Mouse (Mus musculus): ENCODE results near the gene Chmp2a. TPM values are rescaled to one million over a fixed set of nuclear protein-coding genes. Genes with fewer than 3 reads are reported as not detected.

The Chmp2a gene
- polyA plus RNA-seq, 1 experiment from 2014 or later, result 171 TPM

DNA sequence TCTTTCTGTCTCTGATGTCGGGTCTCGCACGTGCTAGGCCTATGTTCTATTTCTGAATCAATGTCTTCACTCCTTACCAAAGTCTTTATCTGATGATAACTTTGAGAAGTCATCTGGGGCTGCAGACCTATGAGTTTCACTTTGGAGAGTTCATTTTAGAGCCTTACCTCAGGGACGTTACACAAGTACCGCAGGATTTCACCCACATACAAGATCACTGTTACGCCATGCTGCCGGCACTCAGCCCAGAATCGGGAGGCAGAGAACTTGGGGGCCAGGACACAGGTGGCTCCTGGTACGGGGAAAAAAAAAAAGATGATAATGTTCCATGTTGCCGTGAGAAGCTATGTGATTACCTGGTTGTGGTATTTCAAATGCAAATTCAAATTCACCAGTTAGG, 41.5 kb downstream of the Chmp2a start:
- H3K9me3 ChIP-seq, result no peaks in the 10 kb centered on the region
- H3K27me3 ChIP-seq, result no peaks in the 10 kb centered on the region
- H3K36me3 ChIP-seq, result no peaks in the 10 kb centered on the region
- WGBS, result 93% methylated on average over 10 of the region's 10 CpGs
- no peak overlapping the region for H3K9ac ChIP-seq
- ATAC-seq (ENCODE audit: low FRiP score, low read depth), result no peak
- no peaks in the 10 kb centered on the region for H3K4me1 ChIP-seq (replicated peaks)
- no peak overlapping the region for H3K4me3 ChIP-seq
- no peak overlapping the region for H3K27ac ChIP-seq (replicated peaks)
- H3K4me2 ChIP-seq, result no peak overlapping the region

DNA sequence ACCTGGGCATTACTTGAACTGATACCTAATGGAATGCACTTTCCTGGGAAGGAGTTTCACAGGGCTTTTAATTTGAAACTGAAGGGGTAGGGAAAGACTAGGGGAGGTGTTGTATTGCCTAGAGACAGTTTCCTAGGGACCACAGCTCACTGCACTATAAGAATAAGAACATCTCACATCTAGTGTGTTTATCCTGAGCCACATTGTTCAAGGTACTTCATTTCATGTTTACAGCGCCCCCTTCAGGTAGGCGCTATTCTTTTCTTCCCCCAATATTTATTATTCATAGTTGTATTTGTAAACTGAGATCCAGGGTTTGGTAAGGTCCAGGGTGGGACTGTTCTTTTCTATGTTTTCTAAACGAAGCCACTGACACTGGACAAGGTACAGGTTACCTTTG, 42.4 kb downstream of the Chmp2a start:
- 5% methylated on average over 3 of the region's 3 CpGs for WGBS
- Histone ChIP-seq H3K4me2 (no peak overlapping the region), H3K4me3 (no peak overlapping the region), H3K36me3 (no peaks in the 10 kb centered on the region), H3K27ac (replicated peaks) (no peak overlapping the region), H3K4me1 (replicated peaks) (no peaks in the 10 kb centered on the region), H3K27me3 (no peaks in the 10 kb centered on the region), H3K9me3 (no peaks in the 10 kb centered on the region), H3K9ac (no peak overlapping the region)
- ATAC-seq (ENCODE audit: low FRiP score, low read depth), result no peak

DNA sequence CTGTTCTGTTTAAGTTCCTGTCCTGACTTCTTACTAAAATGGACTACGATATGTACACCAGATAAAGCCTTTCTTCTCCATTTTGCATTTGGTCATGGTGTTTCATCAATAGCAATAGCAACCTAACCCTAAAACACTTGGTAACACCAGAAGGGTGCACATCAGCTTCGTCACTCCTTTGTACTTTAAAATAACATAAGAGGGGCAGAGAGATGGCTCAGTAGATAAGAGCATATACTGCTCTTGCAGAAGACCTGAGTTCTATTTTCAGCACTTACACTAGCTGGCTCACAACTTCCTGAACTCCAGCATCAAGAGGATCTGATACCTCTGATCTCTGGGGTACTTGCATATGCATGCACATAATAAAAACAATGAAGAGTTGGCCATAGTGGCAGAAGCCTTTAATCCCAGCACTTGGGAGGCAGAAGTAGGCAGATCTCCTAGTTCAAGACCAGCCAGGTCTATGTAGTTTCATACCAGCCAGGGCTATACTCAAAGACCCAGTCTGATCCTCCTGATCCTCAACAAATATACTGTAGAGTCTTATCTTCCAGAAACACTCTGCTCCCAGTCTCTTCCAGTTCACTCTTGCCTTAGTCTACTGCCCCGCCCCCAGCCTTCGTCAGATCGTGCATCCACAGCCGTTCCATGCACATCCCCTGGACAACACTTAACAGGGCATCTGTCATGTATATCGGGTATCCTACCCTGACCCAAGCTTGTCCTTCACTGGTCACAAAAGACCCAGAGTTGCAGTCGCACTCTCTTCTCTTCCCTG, 47.0 kb downstream of the Chmp2a start:
- ATAC-seq (ENCODE audit: low FRiP score, low read depth), result no peak

GRCm38 (mm10) chr7:12986906-12987305, 47.7 kb downstream of the Chmp2a start:
- Histone ChIP-seq H3K9me3 (no peaks in the 10 kb centered on the region), H3K4me1 (replicated peaks) (no peaks in the 10 kb centered on the region), H3K27ac (replicated peaks) (no peak overlapping the region), H3K9ac (no peak overlapping the region), H3K4me3 (no peak overlapping the region), H3K27me3 (no peaks in the 10 kb centered on the region), H3K36me3 (no peaks in the 10 kb centered on the region; the same call in 1 of the 2 replicates), H3K4me2 (no peak overlapping the region)
- 86% methylated on average over 8 of the region's 8 CpGs for WGBS
- ATAC-seq (ENCODE audit: low FRiP score, low read depth), result no peak

More for the DNA sequence above, 47.0 kb downstream of the Chmp2a start:
- Histone ChIP-seq H3K27ac (replicated peaks) (no peak overlapping the region), H3K9me3 (no peaks in the 10 kb centered on the region), H3K4me3 (no peak overlapping the region), H3K4me1 (replicated peaks) (no peaks in the 10 kb centered on the region), H3K27me3 (no peaks in the 10 kb centered on the region), H3K36me3 (no peaks in the 10 kb centered on the region), H3K4me2 (no peak overlapping the region), H3K9ac (no peak overlapping the region)
- WGBS, result 87% methylated on average over 8 of the region's 8 CpGs

DNA sequence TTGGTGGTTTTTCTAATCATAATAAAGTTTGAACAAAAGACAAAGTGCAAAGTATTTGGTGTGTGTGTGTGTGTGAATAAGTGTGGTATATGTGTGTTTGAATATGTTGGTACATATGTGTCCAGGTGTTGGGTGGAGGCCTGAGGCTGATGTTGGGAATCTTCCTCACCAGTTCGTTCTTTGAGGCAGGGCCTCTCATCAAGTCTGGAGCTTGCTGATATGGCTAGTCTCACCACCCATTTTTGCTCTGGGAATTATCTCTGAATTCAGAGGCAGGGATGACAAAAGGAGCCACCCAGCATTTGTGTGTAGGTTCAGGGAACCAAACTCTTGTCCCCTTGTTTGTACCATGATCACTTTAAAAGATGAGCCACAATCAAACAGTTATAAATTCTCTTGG, 48.9 kb downstream of the Chmp2a start:
- Histone ChIP-seq H3K9me3 (no peaks in the 10 kb centered on the region), H3K4me1 (replicated peaks) (no peaks in the 10 kb centered on the region), H3K27ac (replicated peaks) (no peak overlapping the region), H3K4me3 (no peak overlapping the region), H3K4me2 (no peak overlapping the region), H3K36me3 (no peaks in the 10 kb centered on the region; the same call in 1 of the 2 replicates), H3K9ac (no peak overlapping the region), H3K27me3 (no peaks in the 10 kb centered on the region)
- 100% methylated on average over 1 of the region's 1 CpGs for WGBS
- ATAC-seq (ENCODE audit: low FRiP score, low read depth), result no peak

Other genes starting within 250 kb of the Chmp2a start
- gene Zscan18, start 231.2 kb downstream of the Chmp2a start, polyA plus RNA-seq (2015; fragmentation: Nextera tagmentation; extraction: Ambion mirVana), result 28.2 and 33.1 TPM in 2 replicates
- gene Zfp329, start 215.9 kb downstream of the Chmp2a start, polyA plus RNA-seq (2015; fragmentation: Nextera tagmentation; extraction: Ambion mirVana), result 28.3 and 30.0 TPM in 2 replicates
- gene Zfp110, start 200.0 kb downstream of the Chmp2a start, polyA plus RNA-seq (2015; fragmentation: Nextera tagmentation; extraction: Ambion mirVana), result 26.2 and 27.6 TPM in 2 replicates
- 7.5 TPM in 2 replicates for gene Zfp128, start 153.6 kb downstream of the Chmp2a start, polyA plus RNA-seq (2015; fragmentation: Nextera tagmentation; extraction: Ambion mirVana)
- 9.9 and 12.4 TPM in 2 replicates for gene Zscan22, start 137.0 kb downstream of the Chmp2a start, polyA plus RNA-seq (2015; fragmentation: Nextera tagmentation; extraction: Ambion mirVana)
- gene Rps5, start 112.5 kb downstream of the Chmp2a start, polyA plus RNA-seq (2015; fragmentation: Nextera tagmentation; extraction: Ambion mirVana), result 549 and 585 TPM in 2 replicates
- gene Rnf225, start 107.4 kb downstream of the Chmp2a start, polyA plus RNA-seq (2015; fragmentation: Nextera tagmentation; extraction: Ambion mirVana), result 1.1 and 1.3 TPM in 2 replicates
- 13.4 and 13.6 TPM in 2 replicates for gene Zfp324, start 69.0 kb downstream of the Chmp2a start, polyA plus RNA-seq (2015; fragmentation: Nextera tagmentation; extraction: Ambion mirVana)
- 11.7 and 11.8 TPM in 2 replicates for gene Zfp446, start 57.0 kb downstream of the Chmp2a start, polyA plus RNA-seq (2015; fragmentation: Nextera tagmentation; extraction: Ambion mirVana)
- 0.39 and 0.45 TPM in 2 replicates for gene Slc27a5, start 36.6 kb downstream of the Chmp2a start, polyA plus RNA-seq (2015; fragmentation: Nextera tagmentation; extraction: Ambion mirVana)
- gene Trim28, start 35.7 kb downstream of the Chmp2a start, polyA plus RNA-seq (2015; fragmentation: Nextera tagmentation; extraction: Ambion mirVana), result 217 and 230 TPM in 2 replicates
- gene Zbtb45, start 24.8 kb downstream of the Chmp2a start, polyA plus RNA-seq (2015; fragmentation: Nextera tagmentation; extraction: Ambion mirVana), result 40.7 and 42.5 TPM in 2 replicates
- gene Ube2m, start 3.5 kb upstream of the Chmp2a start, polyA plus RNA-seq (2015; fragmentation: Nextera tagmentation; extraction: Ambion mirVana), result 162 and 163 TPM in 2 replicates
- 9.0 and 9.3 TPM in 2 replicates for gene Mzf1, start 20.0 kb upstream of the Chmp2a start, polyA plus RNA-seq (2015; fragmentation: Nextera tagmentation; extraction: Ambion mirVana)
- gene Vmn1r85, start 60.4 kb upstream of the Chmp2a start, polyA plus RNA-seq (2015; fragmentation: Nextera tagmentation; extraction: Ambion mirVana), result 0.13 and 0.14 TPM in 2 replicates
- gene Vmn1r86, start 85.1 kb upstream of the Chmp2a start, polyA plus RNA-seq (2015; fragmentation: Nextera tagmentation; extraction: Ambion mirVana), result 0.03 TPM in 1 of 2 replicates, not detected in the other
- not detected in 2 replicates for gene Vmn1r87, start 105.3 kb upstream of the Chmp2a start, polyA plus RNA-seq (2015; fragmentation: Nextera tagmentation; extraction: Ambion mirVana)
- not detected in 2 replicates for gene Vmn1r88, start 124.8 kb upstream of the Chmp2a start, polyA plus RNA-seq (2015; fragmentation: Nextera tagmentation; extraction: Ambion mirVana)
- not detected in 2 replicates for gene Vmn1r89, start 178.2 kb upstream of the Chmp2a start, polyA plus RNA-seq (2015; fragmentation: Nextera tagmentation; extraction: Ambion mirVana)
- gene Lig1, start 242.5 kb upstream of the Chmp2a start, polyA plus RNA-seq (2015; fragmentation: Nextera tagmentation; extraction: Ambion mirVana), result 38.2 and 41.1 TPM in 2 replicates
- gene Zswim9, start 243.9 kb upstream of the Chmp2a start, polyA plus RNA-seq (2015; fragmentation: Nextera tagmentation; extraction: Ambion mirVana), result 11.8 and 14.2 TPM in 2 replicates

All from hindbrain, embryonic 15.5 days (tissue).